Mouse (Mus musculus) retina, adult 2 months (tissue): ENCODE results near the gene Fbxw22.
"Not testable (repeated sequence)": the region's sequence is repeated elsewhere in the genome, so short reads cannot be mapped to it uniquely, and the experiment has no call there.

ENCODE experiments used
- DNase-seq: peaks from one replicate; pipeline ENCODE4 v3.0.0-alpha.2; 2012; ENCODE audit warnings: low read depth, low spot score

Fbxw22 gene

GRCm38 (mm10) chr9:109404196-109404595 lies at the start of gene Fbxw22:
Fbxw22 (minus strand) TSS chr9:109404296.
- DNase-seq, result not testable (repeated sequence)

- no peak for DNase-seq
Observed at GRCm38 (mm10) chr9:109449040-109449439, 44.9 kb upstream of the Fbxw22 start, which contains the start of gene Fbxw16. Fbxw16 (minus strand) TSS chr9:109449140.

GRCm38 (mm10) chr9:109432956-109433355 lies 28.9 kb upstream of the Fbxw22 start:
- no peak for DNase-seq

GRCm38 (mm10) chr9:109339559-109339958 lies 64.5 kb downstream of the Fbxw22 start, which contains the start of gene Fbxw28:
Fbxw28 (minus strand) TSS chr9:109339659.
- not testable (repeated sequence) for DNase-seq
